Mouse (Mus musculus) leukemia stem cell, adult 10-12 weeks (primary cell): Measurements from ENCODE around the gene Tcp10c. TPM values are rescaled to one million over a fixed set of nuclear protein-coding genes. Genes with fewer than 3 reads are reported as not detected.

Experiments
- polyA plus RNA-seq: library from polyadenylated mRNA; stranded (reverse); fragments of >175 nt; gene quantifications from 2 replicates; pipeline ENCODE4 v1.2.3, GENCODE M21; 2012; ENCODE audit warnings: low replicate concordance

Tcp10c gene
- polyA plus RNA-seq, result not detected in 2 replicates

DNA sequence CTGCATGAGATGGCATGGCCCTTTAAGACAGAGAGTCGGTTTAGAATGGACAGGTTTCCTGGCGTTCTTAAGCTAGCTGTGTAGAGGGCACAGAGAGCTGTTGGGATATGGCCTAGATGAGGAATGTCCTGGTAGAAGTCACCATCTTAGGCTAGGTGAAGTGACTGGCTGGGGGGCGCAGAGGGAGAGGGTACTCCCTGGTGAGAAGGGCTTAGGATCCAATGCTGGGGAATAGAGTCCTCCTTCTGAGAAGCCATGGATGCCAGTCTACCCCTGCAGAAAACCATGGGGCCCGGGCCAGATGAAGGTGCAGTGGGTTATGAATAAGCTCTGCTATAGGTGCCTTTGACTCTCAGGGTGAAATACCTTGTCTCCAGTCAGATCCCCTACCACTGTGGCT is at the start of gene Tcp10c:
Gene Tcp10c, plus strand, starts transcription at position 52 of the 400 bp plus-strand sequence.

Other genes with a start within 250 kb of the Tcp10c start
- not detected in 2 replicates for gene Unc93a, start 222.8 kb upstream of the Tcp10c start, polyA plus RNA-seq
- not detected in 2 replicates for gene Smok2a, start 133.4 kb upstream of the Tcp10c start, polyA plus RNA-seq
- gene Smok2b, start 124.3 kb upstream of the Tcp10c start, polyA plus RNA-seq, result not detected in 2 replicates